Mouse (Mus musculus) limb, embryonic 14.5 days (tissue): ENCODE data around the gene Grik4. TPM values are rescaled to one million over a fixed set of nuclear protein-coding genes. Genes with fewer than 3 reads are reported as not detected.

ENCODE experiments used
- ATAC-seq: fragments of 200-750 bp; cut with Nextera tagmentation; 2 replicates; pipeline ENCODE4 v1.8.0; 2017; ENCODE audit warnings: low read depth, moderate number of reproducible peaks, moderate TSS enrichment; ENCODE audit not compliant: low FRiP score
- DNase-seq: peaks from one replicate; pipeline ENCODE4 v3.0.0-alpha.2; 2015; ENCODE audit warnings: low spot score
- H3K27ac ChIP-seq: fragments of 300-500 bp; sonication (generic); replicated peaks from 2 replicates; pipeline ENCODE4 v1.5.1; 2014; ENCODE audit warnings: low read depth, mild to moderate bottlenecking, low read length, moderate library complexity, mixed read lengths
- H3K27me3 ChIP-seq: fragments of 300-500 bp; sonication (generic); 2 replicates; pipeline ENCODE4 v1.6.1; 2014; ENCODE audit warnings: low read length, mixed read lengths; ENCODE audit not compliant: control insufficient read depth, insufficient read depth
- H3K36me3 ChIP-seq: fragments of 300-500 bp; sonication (generic); 2 replicates; pipeline ENCODE4 v1.6.1; 2014; ENCODE audit warnings: mild to moderate bottlenecking, low read length, moderate library complexity, mixed read lengths; ENCODE audit not compliant: control insufficient read depth, insufficient read depth
- H3K4me1 ChIP-seq: fragments of 300-500 bp; sonication (generic); 2 replicates; pipeline ENCODE4 v1.6.1; 2014; ENCODE audit warnings: antibody characterized with exemption, low read length, mixed read lengths; ENCODE audit not compliant: control insufficient read depth, insufficient read depth
- H3K4me2 ChIP-seq: fragments of 300-500 bp; sonication (generic); replicated peaks from 2 replicates; pipeline ENCODE4 v1.6.1; 2014; ENCODE audit warnings: low read depth, mild to moderate bottlenecking, low read length, moderate library complexity; ENCODE audit not compliant: severe bottlenecking
- H3K4me3 ChIP-seq: fragments of 300-500 bp; sonication (generic); replicated peaks from 2 replicates; pipeline ENCODE4 v1.5.1; 2014; ENCODE audit warnings: low read length
- H3K9ac ChIP-seq: fragments of 300-500 bp; sonication (generic); 2 replicates; pipeline ENCODE4 v1.6.1; 2014; ENCODE audit warnings: mild to moderate bottlenecking, low read depth, low read length, moderate library complexity; ENCODE audit not compliant: severe bottlenecking
- H3K9me3 ChIP-seq: fragments of 300-500 bp; sonication (generic); 2 replicates; pipeline ENCODE4 v1.6.1; 2016; ENCODE audit warnings: low read length; ENCODE audit not compliant: control insufficient read depth
- POLR2A ChIP-seq: fragments of 200-500 bp; IDR thresholded peaks from 2 replicates; pipeline ENCODE4 v1.8.0; 2012; ENCODE audit warnings: inconsistent platforms, mild to moderate bottlenecking, moderate library complexity, borderline replicate concordance; ENCODE audit not compliant: insufficient read depth, insufficient read length; ENCODE audit errors: extremely low read depth
- WGBS: fragments of 180-500 bp; shearing (Covaris S2); extraction: QIAGEN DNeasy Blood & Tissue Kit; methylation state at CpG from one replicate; pipeline ENCODE4 v1.1.7; 2014; 5-methylcytosine and 5-hydroxymethylcytosine counted together
- polyA plus RNA-seq, 2 experiments: library from polyadenylated mRNA; depleted of rRNA in 1 of 2; stranded (reverse) in 1 of 2; unstranded in 1 of 2; fragments of >200 nt; fragmentation: Nextera tagmentation in 1 of 2; extraction: Ambion mirVana in 1 of 2; gene quantifications; 2 replicates each; pipeline versions ENCODE4 v1.2.1 to v1.2.3; 2012 to 2014

The Grik4 gene
- polyA plus RNA-seq, 2 experiments = 0.85 to 2.4 TPM

DNA sequence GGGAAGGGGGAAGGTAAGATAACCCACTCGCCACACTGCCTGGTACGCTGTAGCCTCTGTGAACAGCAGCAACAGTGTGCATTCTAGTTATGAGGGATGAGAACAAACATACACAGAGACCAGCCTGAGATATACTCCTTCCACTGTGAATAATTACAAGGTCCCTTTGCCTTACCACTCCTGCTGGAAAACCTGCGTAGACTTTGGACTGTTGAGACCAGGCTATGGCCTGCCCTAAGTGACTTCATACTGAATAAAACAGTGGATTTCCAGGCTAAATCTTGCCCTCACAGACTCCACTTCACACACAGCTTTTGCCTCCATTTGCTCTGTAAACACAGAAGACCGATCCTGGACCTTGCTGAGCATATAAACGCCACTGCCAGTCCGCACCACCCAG lies 94.2 kb downstream of the Grik4 start:
- no peak overlapping the region for H3K27ac ChIP-seq
- DNase-seq (no peak), ATAC-seq (no peak)
- H3K9me3 ChIP-seq = no peaks in the 10 kb centered on the region
- H3K36me3 ChIP-seq = no peaks in the 10 kb centered on the region
- no peak overlapping the region for H3K9ac ChIP-seq
- WGBS = 78% methylated on average over 6 of the region's 6 CpGs
- no peaks in the 10 kb centered on the region for H3K4me1 ChIP-seq
- H3K27me3 ChIP-seq = no peaks in the 10 kb centered on the region
- no peak overlapping the region for H3K4me2 ChIP-seq
- no peak for TF ChIP-seq POLR2A
- H3K4me3 ChIP-seq = no peak overlapping the region

- no peak overlapping the region for H3K4me2 ChIP-seq
- no peaks in the 10 kb centered on the region for H3K9me3 ChIP-seq
- TF ChIP-seq POLR2A = no peak
- DNase-seq = no peak
- H3K9ac ChIP-seq = no peak overlapping the region
- ATAC-seq = no peak
- no peak overlapping the region for H3K4me3 ChIP-seq
- H3K27me3 ChIP-seq = no peaks in the 10 kb centered on the region
- WGBS = 13% methylated on average over 8 of the region's 9 CpGs
- H3K4me1 ChIP-seq = no peaks in the 10 kb centered on the region
- no peak overlapping the region for H3K27ac ChIP-seq
- no peaks in the 10 kb centered on the region for H3K36me3 ChIP-seq
Observed at GRCm38 (mm10) chr9:42848061-42848460, 96.2 kb downstream of the Grik4 start.

GRCm38 (mm10) chr9:42846676-42847425 lies 97.4 kb downstream of the Grik4 start:
- H3K9me3 ChIP-seq = no peaks in the 10 kb centered on the region
- no peak for TF ChIP-seq POLR2A
- H3K27me3 ChIP-seq = no peaks in the 10 kb centered on the region
- H3K4me1 ChIP-seq = no peaks in the 10 kb centered on the region
- H3K4me2 ChIP-seq = no peak overlapping the region
- 73% methylated on average over 10 of the region's 10 CpGs for WGBS
- ATAC-seq (no peak), DNase-seq (no peak)
- no peak overlapping the region for H3K4me3 ChIP-seq
- no peaks in the 10 kb centered on the region for H3K36me3 ChIP-seq
- no peak overlapping the region for H3K27ac ChIP-seq
- no peak overlapping the region for H3K9ac ChIP-seq

- H3K27ac ChIP-seq = no peak overlapping the region
- H3K4me2 ChIP-seq = no peak overlapping the region
- no peak for DNase-seq
- H3K9ac ChIP-seq = no peak overlapping the region
- H3K36me3 ChIP-seq = no peaks in the 10 kb centered on the region
- no peak for ATAC-seq
- no peaks in the 10 kb centered on the region for H3K27me3 ChIP-seq
- no peak for TF ChIP-seq POLR2A
- 64% methylated on average over 4 of the region's 4 CpGs for whole genome bisulfite sequencing
- no peak overlapping the region for H3K4me3 ChIP-seq
- no peaks in the 10 kb centered on the region for H3K9me3 ChIP-seq
- no peaks in the 10 kb centered on the region for H3K4me1 ChIP-seq
Observed at GRCm38 (mm10) chr9:42846139-42846538, 98.2 kb downstream of the Grik4 start.

GRCm38 (mm10) chr9:42844301-42844700 lies 100.0 kb downstream of the Grik4 start:
- H3K9me3 ChIP-seq = no peaks in the 10 kb centered on the region
- ATAC-seq (no peak), DNase-seq (no peak)
- no peaks in the 10 kb centered on the region for H3K4me1 ChIP-seq
- H3K27ac ChIP-seq = no peak overlapping the region
- 94% methylated on average over 5 of the region's 5 CpGs for WGBS
- H3K27me3 ChIP-seq = no peaks in the 10 kb centered on the region
- no peaks in the 10 kb centered on the region for H3K36me3 ChIP-seq
- TF ChIP-seq POLR2A = no peak
- H3K4me3 ChIP-seq = no peak overlapping the region
- H3K4me2 ChIP-seq = no peak overlapping the region
- H3K9ac ChIP-seq = no peak overlapping the region

DNA sequence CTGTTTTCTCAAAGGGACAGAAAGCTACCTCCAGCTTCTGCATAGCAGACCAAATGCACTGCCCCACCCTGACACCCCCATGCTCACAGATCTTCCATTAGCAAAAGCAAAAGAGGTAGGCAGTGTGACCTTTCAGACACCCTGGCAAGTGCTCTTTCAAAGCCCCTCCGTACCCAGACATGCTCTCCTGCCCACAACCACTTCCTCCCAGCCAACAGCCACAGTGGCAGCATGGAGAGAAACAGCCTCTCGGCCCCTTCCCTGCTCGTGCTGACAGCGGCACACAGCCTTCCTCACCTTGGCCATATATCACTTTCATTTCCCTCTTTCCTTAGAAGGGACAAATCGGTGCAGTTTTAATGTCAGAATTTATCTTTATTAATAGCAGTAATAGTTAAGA lies 106.0 kb downstream of the Grik4 start:
- H3K36me3 ChIP-seq = no peaks in the 10 kb centered on the region
- H3K27ac ChIP-seq = no peak overlapping the region
- ATAC-seq (no peak), DNase-seq (no peak)
- no peak for TF ChIP-seq POLR2A
- no peak overlapping the region for H3K9ac ChIP-seq
- no peaks in the 10 kb centered on the region for H3K9me3 ChIP-seq
- no peaks in the 10 kb centered on the region for H3K27me3 ChIP-seq
- H3K4me1 ChIP-seq = no peaks in the 10 kb centered on the region
- no peak overlapping the region for H3K4me2 ChIP-seq
- 42% methylated on average over 5 of the region's 5 CpGs for WGBS
- H3K4me3 ChIP-seq = no peak overlapping the region
